Comparison of ENCODE assay signal across 22 mouse cellular contexts in the genomic region with DNA sequence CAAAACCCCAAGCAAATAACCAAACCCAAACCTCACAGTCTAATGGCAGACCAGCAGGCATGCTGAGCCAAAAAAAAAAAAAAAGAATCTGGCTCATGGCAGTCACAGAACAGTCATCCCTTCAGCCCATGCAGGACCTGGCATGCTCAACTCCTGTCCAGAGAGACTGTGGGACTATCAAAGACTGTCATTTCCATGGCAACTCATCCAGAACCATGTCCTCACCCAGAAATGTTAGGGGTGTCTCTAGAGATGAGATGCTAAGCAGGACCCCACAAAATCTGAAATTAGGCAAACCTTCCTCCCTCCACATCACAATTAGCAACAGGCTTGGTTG. TPM values are rescaled to one million over a fixed set of nuclear protein-coding genes. Genes with fewer than 3 reads are reported as not detected.
"Had no signal": no experiment of that assay in that cellular context is flagged by ENCODE, and none has a peak within 500 bp of the region (broad histone marks: within the 10 kb centered on the region; RNA-seq: fewer than 3 reads in every experiment).

No protein-coding gene starts in this region.

- DNase-seq: kidney, postnatal 10 days; layer of hippocampus, postnatal 36 days; lung, embryonic 14.5 days; right cerebral cortex, adult 18-20 months; right cerebral cortex, postnatal 14 days; right cerebral cortex, postnatal 4 days; thymus, adult 2 months; thymus, postnatal 14 days; thymus, postnatal 4 days had no signal

- H3K27me3 ChIP-seq: midbrain, embryonic 12.5 days; midbrain, embryonic 15.5 days; neural tube, embryonic 12.5 days; neural tube, embryonic 15.5 days had no signal

- ATAC-seq: lung, postnatal 0 days; midbrain, embryonic 15.5 days had no signal

RNA-seq across cellular contexts. Expression of gene Lep, which starts 14.1 kb away (rescaled TPM):
- polyA plus RNA-seq: limb, embryonic 11.5 days; limb, embryonic 14.5 days; liver, adult 2 months; liver, embryonic 14.5 days; liver, postnatal 0 days; lung, embryonic 14.5 days; lung, postnatal 0 days; macrophage; midbrain, embryonic 12.5 days; midbrain, embryonic 15.5 days; neural tube, embryonic 12.5 days; neural tube, embryonic 15.5 days; stomach, embryonic 14.5 days; stomach, postnatal 0 days had no signal
